Mouse (Mus musculus): Measurements from ENCODE around the gene Tst.

Gene Tst

GRCm38 (mm10) chr15:78405517-78406211, at the start of gene Tst:
Gene Tst, minus strand, starts transcription at chr15:78405907.
- DNase-seq: peak; percentile 73 to 77

GRCm38 (mm10) chr15:78455168-78455567, 49.5 kb upstream of the Tst start:
- no peak for DNase-seq

- DNase-seq: no peak
Measured at GRCm38 (mm10) chr15:78452929-78453328, 47.2 kb upstream of the Tst start.

DNA sequence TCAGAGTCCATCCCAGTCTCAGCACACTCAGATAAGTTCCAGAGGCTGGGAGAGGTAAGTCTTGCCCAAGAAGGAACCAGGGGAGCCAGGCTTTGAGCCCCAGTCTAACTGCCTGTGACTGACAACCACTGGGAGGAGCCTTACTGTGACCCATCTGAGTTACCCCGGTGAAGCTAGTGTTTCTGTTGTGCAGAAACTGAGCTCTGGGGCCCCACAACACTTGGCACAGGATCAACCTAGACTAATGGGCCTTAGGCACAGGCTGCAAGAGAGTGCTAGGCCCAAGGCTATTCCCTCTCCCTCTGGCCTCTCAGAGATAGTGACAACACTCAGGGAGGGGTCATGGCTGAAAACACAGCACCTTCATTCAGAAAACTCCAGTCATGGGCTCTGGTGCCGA, 45.5 kb upstream of the Tst start:
- DNase-seq: no peak

- no peak for DNase-seq
Measured at GRCm38 (mm10) chr15:78450419-78450768, 44.7 kb upstream of the Tst start.

DNA sequence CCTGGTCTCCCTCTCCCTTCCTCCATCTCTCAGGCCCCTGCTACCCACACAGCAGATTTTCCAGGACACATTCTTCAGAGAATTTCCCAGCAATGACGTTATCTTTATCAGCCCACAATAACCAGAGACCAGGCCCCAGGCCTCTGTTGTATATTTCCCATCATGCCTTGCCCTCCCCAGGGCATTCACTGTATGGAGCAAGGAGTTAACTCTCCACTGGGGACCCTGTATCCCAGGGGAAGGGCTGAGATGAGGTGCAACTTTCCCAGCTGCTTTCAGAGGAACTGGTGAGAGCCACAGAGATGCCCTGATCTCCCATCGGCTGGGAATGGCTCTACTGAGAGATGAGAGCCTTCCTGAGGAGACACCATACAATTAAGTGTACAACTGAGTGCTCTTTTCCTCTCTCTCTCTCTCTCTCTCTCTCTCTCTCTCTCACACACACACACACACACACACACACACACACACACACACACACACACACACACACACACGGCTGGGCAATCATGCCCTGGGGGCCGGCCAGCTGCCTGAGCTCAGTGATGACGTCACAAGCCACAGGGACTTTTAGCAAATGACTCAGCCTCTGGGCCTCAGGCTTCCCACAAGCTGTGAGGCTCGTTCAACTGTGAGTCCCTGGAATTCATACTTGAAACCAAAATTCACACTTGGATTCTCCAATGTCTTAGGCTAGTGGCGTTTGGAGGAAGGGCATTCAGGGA, 44.1 kb upstream of the Tst start:
- no peak for DNase-seq

DNA sequence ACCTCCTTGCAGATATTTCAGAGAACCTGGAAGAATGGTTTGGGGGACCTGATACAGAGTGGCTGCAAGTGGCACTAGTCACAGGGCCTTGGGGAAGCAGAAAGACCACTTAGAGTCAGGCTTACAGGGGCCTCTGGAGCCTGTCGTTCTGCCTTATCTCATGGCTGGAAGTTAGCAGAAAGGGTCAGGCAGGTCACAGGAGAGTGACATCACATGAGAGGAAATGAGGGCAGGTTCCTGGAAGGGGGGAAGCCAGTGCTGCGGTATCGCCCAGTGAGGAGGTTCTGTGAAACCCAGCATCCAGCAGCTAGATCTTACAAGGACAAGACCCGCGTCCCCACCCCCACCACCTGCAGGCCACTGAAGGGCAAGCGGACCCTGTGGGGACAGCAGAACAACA, 43.4 kb upstream of the Tst start:
- DNase-seq: no peak

GRCm38 (mm10) chr15:78447746-78448535, 42.2 kb upstream of the Tst start:
- peak; percentile 83 to 89 for DNase-seq

- DNase-seq: no peak
Measured at GRCm38 (mm10) chr15:78447121-78447520, 41.4 kb upstream of the Tst start.

GRCm38 (mm10) chr15:78443857-78444256, 38.1 kb upstream of the Tst start:
- DNase-seq: no peak

- DNase-seq: no peak
Measured at GRCm38 (mm10) chr15:78442231-78442630, 36.5 kb upstream of the Tst start.

DNA sequence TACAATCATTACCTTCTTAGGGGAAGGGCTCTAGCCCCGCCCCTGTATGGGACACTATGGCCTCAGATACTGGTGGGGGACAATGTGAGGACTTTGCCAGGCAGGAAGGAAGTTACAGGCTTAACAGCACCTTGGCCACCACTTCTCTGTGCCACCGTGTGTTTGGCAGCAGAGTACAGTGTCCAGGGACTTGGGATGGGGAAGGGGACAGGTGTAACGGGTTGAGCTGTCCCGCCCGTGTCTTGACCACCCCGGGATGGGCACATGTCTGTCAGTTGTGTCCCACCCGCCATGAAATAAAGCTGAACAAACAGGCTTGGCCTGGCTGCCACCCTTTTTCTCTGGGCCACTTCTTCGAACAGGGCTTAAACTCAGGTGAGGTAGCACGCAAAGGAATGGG, 33.3 kb upstream of the Tst start:
- DNase-seq: no peak

DNA sequence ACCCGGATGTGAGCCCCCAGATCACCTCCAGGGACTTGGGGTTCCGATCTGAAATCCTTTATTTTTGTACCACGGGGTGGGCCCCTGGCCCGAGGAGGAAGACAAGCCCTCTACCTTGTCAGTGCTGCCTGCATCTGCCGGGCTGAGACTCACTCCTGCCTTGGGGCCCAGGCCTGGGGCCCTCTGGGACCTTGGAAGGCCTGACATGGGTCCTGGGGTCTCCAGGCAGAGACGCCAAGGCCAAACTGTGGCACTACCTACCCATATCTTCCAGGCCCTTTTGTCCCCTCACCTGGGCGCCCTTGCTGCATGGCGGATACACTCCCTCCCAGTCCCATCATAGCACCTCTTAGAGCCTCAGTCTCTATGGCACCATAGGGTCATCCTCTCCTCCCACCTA, 32.8 kb upstream of the Tst start:
- no peak for DNase-seq

- no peak for DNase-seq
Measured at GRCm38 (mm10) chr15:78438018-78438394, 32.3 kb upstream of the Tst start.

DNA sequence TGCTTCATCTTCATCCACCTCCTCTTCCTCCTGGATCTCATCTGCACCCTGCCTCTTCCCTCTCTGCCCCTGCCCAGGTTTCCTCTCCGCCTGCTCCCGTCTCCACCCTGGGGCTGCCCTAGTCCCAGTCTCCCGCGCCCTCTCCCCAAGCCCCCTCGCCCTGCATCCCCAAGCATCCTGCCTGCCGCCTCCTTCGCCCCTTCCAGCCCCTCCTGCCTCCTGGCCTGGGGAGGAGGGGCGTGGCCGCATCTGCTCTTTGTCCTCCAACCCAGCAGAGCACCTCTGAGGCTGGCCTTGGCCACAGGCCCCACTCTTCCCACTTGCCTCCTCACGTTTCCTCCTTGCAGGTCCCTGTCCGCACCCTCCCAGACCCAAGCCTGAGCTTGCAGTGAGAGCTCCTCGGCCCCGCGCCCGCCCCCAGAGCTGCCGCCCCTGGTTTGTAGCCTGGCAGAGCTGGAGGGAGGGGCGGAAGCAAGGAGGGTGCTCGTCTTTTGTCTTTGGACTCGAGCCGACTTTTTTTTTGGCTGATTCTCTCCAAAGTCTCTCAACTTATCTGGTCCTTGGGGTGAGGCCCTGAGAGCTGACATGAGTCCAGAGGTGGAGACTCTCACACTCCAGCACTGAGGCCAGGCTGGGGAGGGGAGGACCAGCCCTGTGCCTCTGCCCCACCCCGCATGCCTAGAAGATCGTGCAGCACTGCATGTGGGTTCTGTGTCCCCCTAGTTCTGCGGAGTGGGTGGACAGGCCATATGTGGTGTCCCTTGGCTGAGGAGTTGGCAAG, 31.7 kb upstream of the Tst start:
- no peak for DNase-seq

- peak; percentile 19 to 47 for DNase-seq
Measured at GRCm38 (mm10) chr15:78436380-78437192, 30.9 kb upstream of the Tst start.

- no peak for DNase-seq
Measured at GRCm38 (mm10) chr15:78435681-78436080, 30.0 kb upstream of the Tst start.

- peak; percentile 28 to 41 for DNase-seq
Measured at GRCm38 (mm10) chr15:78434896-78435520, 29.3 kb upstream of the Tst start.

GRCm38 (mm10) chr15:78431541-78432121, 25.9 kb upstream of the Tst start:
- DNase-seq: no peak

DNA sequence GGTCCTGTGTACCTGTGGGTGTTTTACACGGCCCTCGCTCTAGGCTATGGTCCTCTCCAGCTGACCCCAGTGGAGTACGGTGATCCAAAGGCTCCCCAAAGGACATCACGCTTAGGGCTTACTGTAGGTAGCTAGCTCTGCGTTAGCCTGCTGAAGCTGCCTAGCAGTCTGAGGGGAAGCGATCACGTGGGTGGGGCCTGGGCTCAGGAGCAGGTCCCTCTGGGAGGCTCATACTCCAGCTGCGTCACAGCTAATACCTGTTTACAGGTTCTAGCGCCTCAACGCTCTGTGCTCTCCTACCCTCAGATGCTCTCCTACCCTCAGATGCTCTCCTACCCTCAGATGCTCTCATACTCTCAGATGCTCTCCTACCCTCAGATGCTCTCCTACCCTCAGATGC, 25.2 kb upstream of the Tst start:
- no peak for DNase-seq

Measured in thymus, postnatal 36 days (tissue).